Mouse (Mus musculus) mesoderm, embryonic 11.5 days (tissue): ENCODE measurements around the gene Gm20388.

Source experiments
- DNase-seq: peaks from one replicate; pipeline ENCODE4 v3.0.0-alpha.2; 2012; ENCODE audit warnings: low read depth, low spot score

Gene Gm20388

GRCm38 (mm10) chr8:122086064-122086463 is 2175.4 kb downstream of the Gm20388 start:
- no peak for DNase-seq

- DNase-seq = no peak
Observed at GRCm38 (mm10) chr8:122088631-122089030, 2178.0 kb downstream of the Gm20388 start.

- no peak for DNase-seq
Observed at GRCm38 (mm10) chr8:122089186-122089700, 2178.6 kb downstream of the Gm20388 start.

GRCm38 (mm10) chr8:122092476-122092875 is 2181.8 kb downstream of the Gm20388 start:
- DNase-seq = no peak

GRCm38 (mm10) chr8:122098766-122099165 is 2188.1 kb downstream of the Gm20388 start:
- no peak for DNase-seq

GRCm38 (mm10) chr8:122099711-122100220 is 2189.1 kb downstream of the Gm20388 start:
- DNase-seq = no peak

GRCm38 (mm10) chr8:122101816-122102215 is 2191.2 kb downstream of the Gm20388 start:
- no peak for DNase-seq

GRCm38 (mm10) chr8:122102286-122102685 is 2191.6 kb downstream of the Gm20388 start:
- DNase-seq = no peak

GRCm38 (mm10) chr8:122103241-122103640 is 2192.6 kb downstream of the Gm20388 start:
- DNase-seq = no peak

GRCm38 (mm10) chr8:122104658-122105057 is 2194.0 kb downstream of the Gm20388 start:
- DNase-seq = no peak

- DNase-seq = no peak
Observed at GRCm38 (mm10) chr8:122106270-122106669, 2195.6 kb downstream of the Gm20388 start.

- no peak for DNase-seq
Observed at GRCm38 (mm10) chr8:122110240-122110866, 2199.7 kb downstream of the Gm20388 start.

GRCm38 (mm10) chr8:122110867-122111253 is 2200.2 kb downstream of the Gm20388 start:
- DNase-seq = peak; percentile 33

GRCm38 (mm10) chr8:122111745-122112144 is 2201.1 kb downstream of the Gm20388 start:
- DNase-seq = no peak

GRCm38 (mm10) chr8:122112264-122112965 is 2201.8 kb downstream of the Gm20388 start:
- no peak for DNase-seq

GRCm38 (mm10) chr8:122114890-122115289 is 2204.2 kb downstream of the Gm20388 start:
- DNase-seq = no peak

- no peak for DNase-seq
Observed at GRCm38 (mm10) chr8:122116716-122117357, 2206.2 kb downstream of the Gm20388 start.

GRCm38 (mm10) chr8:122118097-122118496 is 2207.5 kb downstream of the Gm20388 start:
- no peak for DNase-seq

- no peak for DNase-seq
Observed at GRCm38 (mm10) chr8:122118536-122118935, 2207.9 kb downstream of the Gm20388 start.

GRCm38 (mm10) chr8:122124326-122124725 is 2213.7 kb downstream of the Gm20388 start:
- no peak for DNase-seq

GRCm38 (mm10) chr8:122126659-122127058 is 2216.0 kb downstream of the Gm20388 start:
- no peak for DNase-seq

- no peak for DNase-seq
Observed at GRCm38 (mm10) chr8:122134121-122134529, 2223.5 kb downstream of the Gm20388 start.
